Mouse (Mus musculus) CH12.LX (cell line): ENCODE measurements at regions not wholly inside any gene's neighbourhood (a gene's known extent, or its start where the extent isn't known, plus 50 kb on each side); places are given as distances from the start of the nearest gene placed in this dataset.

Experiments used
- DNase-seq: peaks from one replicate; pipeline ENCODE4 v3.0.0-alpha.2; 2013; ENCODE audit errors: extremely low read depth
- H3K27ac ChIP-seq: 2 replicates; pipeline ENCODE4 v1.5.1; 2012; ENCODE audit warnings: low read depth, mild to moderate bottlenecking, control low read depth, moderate library complexity; ENCODE audit not compliant: insufficient read depth
- H3K27me3 ChIP-seq: replicated peaks from 2 replicates; pipeline ENCODE3; 2012; ENCODE audit warnings: inconsistent platforms
- H3K36me3 ChIP-seq, 2 experiments: replicated peaks in 1 of 2; 2 replicates each; pipeline versions ENCODE3 to v1.6.1; 2012; ENCODE audit warnings: inconsistent platforms in 1 of 2, low read length in 1 of 2, mild to moderate bottlenecking in 1 of 2, mixed read lengths in 1 of 2, moderate library complexity in 1 of 2; ENCODE audit not compliant: control insufficient read depth in 1 of 2, insufficient read depth in 1 of 2
- H3K4me1 ChIP-seq, 2 experiments: 2 replicates each; pipeline ENCODE4 v1.6.1; 2012; ENCODE audit warnings: inconsistent platforms in 1 of 2, moderate library complexity in 1 of 2; ENCODE audit not compliant: insufficient read depth in 2 of 2, control insufficient read depth in 1 of 2
- H3K4me2 ChIP-seq: 2 replicates; pipeline ENCODE4 v1.6.1; 2012; ENCODE audit warnings: low read depth, mild to moderate bottlenecking, control low read depth; ENCODE audit not compliant: poor library complexity, insufficient read depth, severe bottlenecking
- H3K4me3 ChIP-seq, 3 experiments: fragments of 150-350 bp in 1 of 3; sonication (generic) in 1 of 3; replicated peaks in 1 of 3; 2 replicates each; pipeline versions ENCODE3 to v1.5.1; 2011 to 2012; ENCODE audit warnings: low read depth in 2 of 3, low read length in 2 of 3, mild to moderate bottlenecking in 2 of 3, moderate library complexity in 2 of 3, control low read depth in 1 of 3, improper control_type of control experiment in 1 of 3, inconsistent platforms in 1 of 3, mixed read lengths in 1 of 3; ENCODE audit not compliant: poor library complexity in 1 of 3
- H3K79me2 ChIP-seq: replicated peaks from 2 replicates; pipeline ENCODE4 v1.6.1; 2012; ENCODE audit warnings: mild to moderate bottlenecking, moderate library complexity; ENCODE audit not compliant: control insufficient read depth, poor library complexity, insufficient read depth, severe bottlenecking; ENCODE audit errors: extremely low read depth
- H3K9ac ChIP-seq: 2 replicates; pipeline ENCODE4 v1.6.1; 2012; ENCODE audit warnings: low read depth, mild to moderate bottlenecking, control low read depth, moderate library complexity; ENCODE audit not compliant: insufficient read depth
- H3K9me3 ChIP-seq: replicated peaks from 2 replicates; pipeline ENCODE3; 2012; ENCODE audit warnings: low read length, inconsistent platforms, mixed read lengths
- CHD1 ChIP-seq: IDR thresholded peaks from 2 replicates; pipeline ENCODE4 v1.6.1; 2012; ENCODE audit warnings: low read depth, low read length, improper control_type of control experiment, inconsistent platforms
- CHD2 ChIP-seq: IDR thresholded peaks from 2 replicates; pipeline ENCODE4 v1.6.1; 2011; ENCODE audit warnings: low read length, improper control_type of control experiment
- CTCF ChIP-seq, 2 experiments: IDR thresholded peaks in 1 of 2; conservative IDR thresholded peaks in 1 of 2; 2 replicates each; pipeline ENCODE4 v1.5.1; 2011 to 2012; ENCODE audit warnings: low read depth in 2 of 2, low read length in 2 of 2, improper control_type of control experiment in 1 of 2, inconsistent platforms in 1 of 2, mild to moderate bottlenecking in 1 of 2, moderate library complexity in 1 of 2
- E2F4 ChIP-seq: IDR thresholded peaks from 2 replicates; pipeline ENCODE4 v1.6.1; 2011; ENCODE audit warnings: low read depth, low read length, improper control_type of control experiment; ENCODE audit not compliant: insufficient replicate concordance
- ELF1 ChIP-seq: IDR thresholded peaks from 2 replicates; pipeline ENCODE4 v1.6.1; 2014; ENCODE audit warnings: low read depth, mild to moderate bottlenecking, inconsistent platforms, low read length, improper control_type of control experiment
- HCFC1 ChIP-seq: IDR thresholded peaks from 2 replicates; pipeline ENCODE4 v1.6.1; 2012; ENCODE audit warnings: low read depth, mild to moderate bottlenecking, inconsistent platforms, low read length, improper control_type of control experiment
- IRF4 ChIP-seq: IDR thresholded peaks from 2 replicates; pipeline ENCODE4 v1.6.1; 2014; ENCODE audit warnings: low read depth, mild to moderate bottlenecking, inconsistent platforms, low read length, improper control_type of control experiment
- JUND ChIP-seq: conservative IDR thresholded peaks from 2 replicates; pipeline ENCODE4 v1.6.1; 2011; ENCODE audit warnings: low read depth, low read length, improper control_type of control experiment
- KAT2A ChIP-seq: IDR thresholded peaks from 2 replicates; pipeline ENCODE4 v1.6.1; 2012; ENCODE audit warnings: low read length, improper control_type of control experiment, inconsistent platforms; ENCODE audit not compliant: insufficient replicate concordance
- MAFK ChIP-seq: IDR thresholded peaks from 2 replicates; pipeline ENCODE4 v1.6.1; 2011; ENCODE audit warnings: low read length, improper control_type of control experiment; ENCODE audit not compliant: insufficient replicate concordance
- MAX ChIP-seq: IDR thresholded peaks from 2 replicates; pipeline ENCODE4 v1.6.1; 2011; ENCODE audit warnings: low read length, improper control_type of control experiment
- MAZ ChIP-seq: IDR thresholded peaks from 2 replicates; pipeline ENCODE4 v1.6.1; 2012; ENCODE audit warnings: low read depth, mild to moderate bottlenecking, inconsistent platforms, low read length, improper control_type of control experiment, moderate library complexity
- MEF2A ChIP-seq: IDR thresholded peaks from 2 replicates; pipeline ENCODE4 v1.6.1; 2014; ENCODE audit warnings: low read depth, mild to moderate bottlenecking, inconsistent platforms, low read length, improper control_type of control experiment, borderline replicate concordance
- NELFE ChIP-seq: IDR thresholded peaks from 2 replicates; pipeline ENCODE4 v1.6.1; 2011; ENCODE audit warnings: low read depth, low read length, improper control_type of control experiment
- PAX5 ChIP-seq: IDR thresholded peaks from 2 replicates; pipeline ENCODE4 v1.6.1; 2012; ENCODE audit warnings: low read length, inconsistent platforms, mixed read lengths
- RAD21 ChIP-seq: IDR thresholded peaks from 2 replicates; pipeline ENCODE4 v1.6.1; 2011; ENCODE audit warnings: low read depth, mild to moderate bottlenecking, low read length, improper control_type of control experiment, moderate library complexity
- SIN3A ChIP-seq: IDR thresholded peaks from 2 replicates; pipeline ENCODE4 v1.6.1; 2012; ENCODE audit warnings: low read length, improper control_type of control experiment, inconsistent platforms
- TBP ChIP-seq: conservative IDR thresholded peaks from 2 replicates; pipeline ENCODE4 v1.6.1; 2011; ENCODE audit warnings: low read depth, low read length, improper control_type of control experiment
- TCF12 ChIP-seq: IDR thresholded peaks from 2 replicates; pipeline ENCODE4 v1.6.1; 2014; ENCODE audit warnings: low read depth, mild to moderate bottlenecking, inconsistent platforms, low read length, improper control_type of control experiment
- UBTF ChIP-seq: IDR thresholded peaks from 2 replicates; pipeline ENCODE4 v1.6.1; 2012; ENCODE audit warnings: low read depth, mild to moderate bottlenecking, inconsistent platforms, low read length, improper control_type of control experiment, moderate library complexity
- ZC3H11A ChIP-seq: IDR thresholded peaks from 2 replicates; pipeline ENCODE4 v1.6.1; 2012; ENCODE audit warnings: low read depth, mild to moderate bottlenecking, inconsistent platforms, low read length, improper control_type of control experiment
- ZKSCAN1 ChIP-seq: IDR thresholded peaks from 2 replicates; pipeline ENCODE4 v1.6.1; 2012; ENCODE audit warnings: low read depth, inconsistent platforms, low read length, improper control_type of control experiment, borderline replicate concordance
- ZMIZ1 ChIP-seq: IDR thresholded peaks from 2 replicates; pipeline ENCODE4 v1.6.1; 2012; ENCODE audit warnings: low read depth, mild to moderate bottlenecking, inconsistent platforms, low read length, improper control_type of control experiment
- ZNF384 ChIP-seq: IDR thresholded peaks from 2 replicates; pipeline ENCODE4 v1.6.1; 2012; ENCODE audit warnings: low read depth, low read length, improper control_type of control experiment, inconsistent platforms
- dilution Hi-C: fragments of 300-500 bp; cut with MboI; formaldehyde crosslinking; loops from 2 replicates; pipeline ENCODE4 v1.14.3; 2020; ENCODE audit warnings: low sequenced_read_pairs; ENCODE audit not compliant: extremely low pct_unique_long_range_greater_than_20kb, extremely low pct_ligation_motif_present
- in situ Hi-C: fragments of 300-500 bp; cut with MboI; formaldehyde crosslinking; loops from 3 replicates; pipeline ENCODE4 v1.14.3; 2019; ENCODE audit warnings: low sequenced_read_pairs, low pct_ligation_motif_present, low pct_unique_long_range_greater_than_20kb, mixed read lengths

DNA sequence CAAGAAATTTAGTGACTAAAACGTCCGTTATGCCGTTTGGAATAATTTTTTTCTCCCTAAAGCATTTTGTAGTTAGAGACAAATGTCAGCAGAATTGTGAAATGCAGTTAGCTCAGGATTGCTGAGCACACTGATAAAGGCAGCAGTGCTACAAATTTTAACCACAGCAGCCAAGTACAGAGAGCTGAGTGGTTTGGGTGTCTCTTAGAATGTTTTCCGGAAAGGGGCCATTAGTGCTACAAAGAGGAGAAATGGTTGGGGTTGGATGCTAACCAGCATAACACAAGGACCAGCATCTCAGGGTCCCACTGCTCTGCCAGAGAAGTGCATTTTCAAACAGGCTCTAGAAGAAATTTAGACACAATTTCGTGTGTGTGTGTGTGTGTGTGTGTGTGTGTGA is 91.2 kb upstream of the Zic1 start:
- DNase-seq: no peak
- H3K79me2 ChIP-seq: no peaks in the 10 kb centered on the region
- H3K27me3 ChIP-seq: no peaks in the 10 kb centered on the region
- H3K9ac ChIP-seq: no peak overlapping the region
- H3K9me3 ChIP-seq: peaks cover 8% of the 10 kb centered on the region
- no peaks in the 10 kb centered on the region for H3K4me1 ChIP-seq
- dilution Hi-C loops: no loop called here
- no peaks in the 10 kb centered on the region for H3K36me3 ChIP-seq
- H3K27ac ChIP-seq: no peak overlapping the region
- no peak overlapping the region for H3K4me3 ChIP-seq
- TF ChIP-seq ZNF384 (no peak), MAFK (no peak), CHD1 (no peak), CHD2 (no peak), TCF12 (no peak), JUND (no peak), TBP (no peak), SIN3A (no peak)
- TF ChIP-seq, all 38 proteins: peak for 0
- no peak overlapping the region for H3K4me2 ChIP-seq
- in situ Hi-C loops: no loop called here

DNA sequence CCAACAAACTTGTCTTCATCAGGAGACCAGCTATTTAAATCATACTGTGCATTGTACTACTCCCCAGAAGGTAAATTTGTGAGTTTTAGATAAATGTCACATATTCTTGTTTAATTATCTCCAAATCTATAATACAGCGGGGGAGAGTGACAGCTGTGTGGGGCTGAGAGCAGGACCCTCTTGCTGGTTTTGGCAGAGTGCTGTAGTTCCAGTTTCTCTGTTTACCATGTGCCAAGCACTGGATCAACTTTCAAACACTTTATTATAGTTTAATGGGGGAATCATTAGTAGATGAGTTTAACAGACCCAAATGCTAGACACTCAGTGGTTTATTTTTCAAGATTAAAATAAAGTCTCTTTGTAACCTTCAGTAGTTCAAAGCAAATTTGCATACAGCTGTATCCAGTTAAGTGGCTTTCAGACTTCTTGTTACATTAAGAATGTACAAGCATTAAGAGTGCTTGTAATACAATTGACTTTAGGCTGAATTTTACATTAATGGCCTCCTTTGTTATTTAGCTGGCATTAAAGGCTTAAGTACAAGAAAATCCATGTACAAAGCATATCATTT is 90.7 kb upstream of the Zic1 start:
- Histone ChIP-seq H3K79me2 (no peaks in the 10 kb centered on the region), H3K27ac (no peak overlapping the region), H3K4me3 (no peak overlapping the region), H3K9me3 (peaks cover 8% of the 10 kb centered on the region), H3K9ac (no peak overlapping the region), H3K4me2 (no peak overlapping the region), H3K4me1 (no peaks in the 10 kb centered on the region), H3K36me3 (no peaks in the 10 kb centered on the region), H3K27me3 (no peaks in the 10 kb centered on the region)
- in situ Hi-C loops (no loop called here), dilution Hi-C loops (no loop called here)
- no peak for TF ChIP-seq IRF4
- TF ChIP-seq TCF12: no peak
- TF ChIP-seq RAD21: no peak
- no peak for TF ChIP-seq ZMIZ1
- no peak for TF ChIP-seq KAT2A
- TF ChIP-seq ELF1: no peak
- TF ChIP-seq MAX: no peak
- TF ChIP-seq CTCF (conservative IDR thresholded peaks at IDR 0.05 in 1 of 2, IDR thresholded peaks at IDR 0.05 in 1 of 2; ENCODE audit: low read depth in 2 of 2, low read length in 2 of 2): no peak
- no peak for DNase-seq

DNA sequence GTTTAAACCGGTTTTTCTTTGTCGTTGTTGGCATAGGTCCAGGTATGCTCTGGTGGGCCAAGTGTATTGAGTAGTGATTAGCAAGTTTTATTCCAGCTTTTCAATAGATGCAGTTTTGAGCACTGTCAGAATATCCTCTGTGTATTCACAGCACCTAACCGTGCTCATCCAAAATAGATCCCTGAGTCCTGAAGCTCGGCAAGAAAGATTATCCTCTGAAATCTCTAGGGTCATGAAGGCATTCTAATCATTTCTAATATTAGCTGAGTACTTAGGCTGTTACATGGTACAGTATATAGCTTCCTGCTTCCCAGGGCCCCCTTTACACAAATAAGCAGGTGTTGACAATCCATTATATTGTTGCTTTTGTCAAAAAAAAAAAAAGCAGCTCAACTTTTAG is 73.5 kb upstream of the Zic1 start:
- Histone ChIP-seq H3K4me1 (no peaks in the 10 kb centered on the region), H3K79me2 (no peaks in the 10 kb centered on the region), H3K36me3 (no peaks in the 10 kb centered on the region)
- no peak for TF ChIP-seq NELFE
- TF ChIP-seq UBTF: no peak
- TF ChIP-seq IRF4: no peak
- TF ChIP-seq HCFC1: no peak
- TF ChIP-seq ZKSCAN1: no peak
- TF ChIP-seq MAZ: no peak
- TF ChIP-seq PAX5: no peak
- TF ChIP-seq ZNF384: no peak
- TF ChIP-seq MEF2A: no peak
- no peak for TF ChIP-seq E2F4
- no peak for TF ChIP-seq ZC3H11A
- TF ChIP-seq, all 38 proteins: peak for 0
- dilution Hi-C loops (no loop called here), in situ Hi-C loops (no loop called here)
- Histone ChIP-seq H3K4me3 (no peak overlapping the region), H3K27me3 (no peaks in the 10 kb centered on the region), H3K9me3 (peaks cover 14% of the 10 kb centered on the region), H3K4me2 (no peak overlapping the region), H3K9ac (no peak overlapping the region), H3K27ac (no peak overlapping the region)
- DNase-seq: no peak
